Mouse (Mus musculus): Measurements from ENCODE around the gene Tgfbr3.

Gene Tgfbr3

GRCm38 (mm10) chr5:107202801-107203559 lies 86.4 kb downstream of the Tgfbr3 start:
- peak; percentile 46 for DNase-seq

GRCm38 (mm10) chr5:107201509-107202182 lies 87.8 kb downstream of the Tgfbr3 start:
- DNase-seq = no peak

GRCm38 (mm10) chr5:107200853-107201341 lies 88.5 kb downstream of the Tgfbr3 start:
- DNase-seq = peak; percentile 63

- no peak for DNase-seq
Observed at GRCm38 (mm10) chr5:107200221-107200635, 89.2 kb downstream of the Tgfbr3 start.

GRCm38 (mm10) chr5:107195751-107196395 lies 93.6 kb downstream of the Tgfbr3 start:
- peak; percentile 41 for DNase-seq

DNA sequence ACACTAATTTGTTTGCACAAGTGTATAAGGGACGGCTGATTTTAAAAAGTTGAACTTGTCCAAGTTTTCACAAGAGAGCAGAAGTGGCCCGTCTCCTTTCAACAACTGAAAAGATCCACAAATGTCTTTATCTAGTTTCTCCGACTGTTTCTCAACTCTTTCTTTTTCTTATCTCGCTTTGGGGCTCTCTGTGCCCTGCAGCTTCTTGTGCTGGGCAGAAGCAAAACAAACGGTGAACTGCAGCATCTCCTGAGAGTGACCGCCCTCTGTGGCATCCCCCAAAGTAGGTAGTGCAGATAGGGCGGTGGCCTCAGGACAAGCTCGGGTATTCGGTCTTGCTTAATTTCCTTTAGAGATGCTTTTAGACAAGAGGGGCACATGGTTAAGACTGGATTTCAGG lies 96.3 kb downstream of the Tgfbr3 start:
- DNase-seq = no peak

DNA sequence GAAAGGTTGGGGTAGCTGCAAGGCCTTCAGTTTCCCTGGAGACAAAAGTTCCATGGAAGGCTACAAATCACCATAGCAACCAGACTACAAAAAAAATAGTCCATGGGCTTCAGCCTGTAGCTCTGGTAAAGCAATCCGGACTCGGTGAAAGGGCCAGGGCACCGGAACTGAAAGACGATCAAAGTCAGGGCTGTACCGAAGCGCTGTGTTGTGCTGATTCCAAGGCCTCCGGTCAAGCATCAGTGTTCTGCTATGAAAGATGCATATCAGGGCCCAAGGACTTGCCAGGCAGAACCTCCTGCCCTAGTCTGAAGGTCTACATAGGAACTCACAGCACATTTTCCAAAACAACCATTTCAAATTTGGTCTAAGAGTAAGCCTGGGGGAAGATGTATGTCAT lies 97.1 kb downstream of the Tgfbr3 start:
- no peak for DNase-seq

GRCm38 (mm10) chr5:107188551-107188950 lies 100.9 kb downstream of the Tgfbr3 start:
- DNase-seq = no peak

DNA sequence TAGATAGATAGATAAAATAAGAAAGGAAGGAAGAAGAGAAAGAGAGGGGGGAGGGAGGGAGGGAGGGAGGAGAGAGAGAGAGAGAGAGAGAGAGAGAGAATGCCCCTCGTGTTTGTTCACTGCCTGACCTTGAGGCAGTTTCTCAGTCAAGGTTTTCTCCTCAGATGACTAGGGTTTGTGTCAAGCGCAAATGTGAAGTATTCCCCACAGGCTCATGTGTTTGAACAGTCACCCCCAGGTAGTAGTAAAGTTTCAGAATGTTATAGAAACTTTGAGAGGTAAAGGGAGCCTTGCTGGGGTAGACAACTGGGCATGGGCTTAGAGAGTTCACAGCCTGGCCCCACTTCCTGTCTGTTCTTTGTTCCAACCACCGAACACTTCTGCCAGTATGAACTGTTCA lies 103.2 kb downstream of the Tgfbr3 start:
- DNase-seq = no peak

DNA sequence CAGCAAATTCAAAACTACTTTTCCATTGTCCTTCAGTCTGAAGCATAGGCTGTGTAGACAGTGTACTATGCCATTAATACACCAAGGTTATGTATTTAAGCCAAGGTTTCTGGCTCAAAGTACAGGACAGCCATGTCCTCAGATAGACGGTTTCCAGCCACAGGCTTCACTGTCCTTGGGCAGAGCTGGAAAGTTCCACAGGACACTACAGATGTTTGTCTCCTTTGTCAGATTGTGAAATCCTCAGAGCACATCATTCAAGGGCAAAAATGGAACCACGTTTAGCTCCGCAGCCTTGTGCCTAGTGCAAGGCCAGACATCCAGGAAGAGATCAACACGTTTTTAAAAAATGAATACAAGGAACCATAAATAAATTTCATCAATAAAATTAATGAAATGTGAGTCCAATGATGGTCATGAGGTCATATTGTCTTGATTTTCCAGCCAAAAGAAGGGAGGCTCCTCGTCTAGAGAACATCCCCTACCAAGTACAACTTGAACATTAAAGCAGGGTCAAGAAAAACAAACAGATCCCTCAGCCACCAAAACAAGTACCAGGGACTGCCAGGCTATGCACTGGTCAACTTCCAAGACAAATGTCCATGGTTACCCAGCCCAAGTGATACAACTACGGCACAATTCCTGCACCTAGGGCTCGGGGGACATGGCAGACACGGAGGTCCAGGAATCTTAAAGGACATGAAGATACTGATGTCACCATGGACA lies 105.1 kb downstream of the Tgfbr3 start:
- DNase-seq = peak; percentile 25

DNA sequence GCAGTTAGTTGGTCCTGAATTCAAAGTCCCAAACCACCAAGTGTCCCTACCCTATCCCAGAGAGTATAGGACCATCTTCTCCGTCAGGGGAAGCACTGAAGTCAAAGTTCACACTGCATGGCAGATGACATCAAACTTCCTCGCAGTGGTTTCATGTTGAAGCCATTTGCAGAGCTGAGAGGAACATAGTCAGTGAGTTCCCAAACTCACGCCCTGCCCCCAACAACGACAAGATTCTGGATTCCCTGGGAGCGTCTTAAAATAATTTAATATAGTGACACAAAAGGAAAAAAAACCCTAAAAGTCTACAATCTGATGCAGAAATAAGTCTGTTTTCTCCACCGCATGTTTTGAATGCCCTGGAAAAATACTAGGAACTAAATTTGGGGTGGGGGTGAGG lies 105.9 kb downstream of the Tgfbr3 start:
- DNase-seq = no peak

DNA sequence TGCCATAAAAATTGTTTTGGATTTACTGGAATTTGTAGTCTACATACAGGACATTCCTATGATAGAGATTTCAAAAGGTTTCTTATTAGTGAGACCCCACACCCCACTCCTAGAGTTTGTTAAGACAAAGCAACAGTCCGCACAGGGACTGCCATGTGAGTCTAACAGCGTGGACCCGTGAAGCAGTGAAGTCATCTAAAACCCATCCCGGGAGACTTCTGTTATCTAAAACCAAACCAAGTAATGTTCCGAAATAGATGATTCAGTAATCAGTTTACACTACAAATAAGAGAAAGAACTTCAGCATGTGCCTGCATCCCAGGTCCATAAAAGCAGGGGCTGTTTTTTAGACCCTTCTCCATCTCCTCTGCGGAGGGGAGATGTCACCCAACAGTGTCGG lies 106.7 kb downstream of the Tgfbr3 start:
- no peak for DNase-seq

DNA sequence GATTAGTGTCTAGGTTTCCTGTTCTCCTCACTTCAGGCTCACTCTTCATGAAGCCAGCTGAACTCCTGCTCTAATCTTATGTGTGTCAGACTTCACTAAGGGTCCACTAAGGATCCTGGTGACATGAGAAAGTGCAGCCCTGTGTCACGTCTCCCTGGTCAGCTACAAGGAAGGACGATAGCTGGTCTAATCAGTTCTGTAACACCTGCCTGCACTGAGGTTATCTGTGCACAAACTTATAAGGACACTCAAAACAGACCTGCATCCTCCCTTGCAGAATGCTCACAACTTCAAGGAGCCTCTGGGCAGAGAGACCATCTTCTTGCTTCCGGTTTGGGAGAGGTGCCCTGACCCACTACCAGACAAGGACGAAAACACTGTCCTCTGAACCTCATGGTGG lies 107.6 kb downstream of the Tgfbr3 start:
- no peak for DNase-seq

GRCm38 (mm10) chr5:107179194-107179593 lies 110.2 kb downstream of the Tgfbr3 start:
- DNase-seq = peak; percentile 22

DNA sequence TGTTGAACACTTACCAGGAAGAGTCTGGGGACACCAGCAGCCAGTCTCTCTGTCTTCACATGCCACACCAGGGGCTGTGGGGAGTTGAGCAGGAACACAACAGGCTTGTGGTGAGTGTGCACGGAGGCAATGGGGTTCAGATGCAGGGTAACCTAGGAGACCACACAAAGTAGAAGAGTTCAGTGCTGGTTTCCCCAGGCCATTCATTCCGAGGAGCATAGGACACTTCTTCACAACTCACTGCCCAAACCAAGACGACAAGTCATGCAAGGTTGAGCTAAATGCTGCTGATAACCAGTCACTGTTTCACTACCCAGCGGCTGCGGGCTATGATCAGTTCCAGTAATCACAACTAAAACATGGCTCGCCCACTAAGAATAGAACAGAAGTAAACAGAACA lies 111.6 kb downstream of the Tgfbr3 start:
- no peak for DNase-seq

- DNase-seq = no peak
Observed at GRCm38 (mm10) chr5:107177248-107177647, 112.2 kb downstream of the Tgfbr3 start.

DNA sequence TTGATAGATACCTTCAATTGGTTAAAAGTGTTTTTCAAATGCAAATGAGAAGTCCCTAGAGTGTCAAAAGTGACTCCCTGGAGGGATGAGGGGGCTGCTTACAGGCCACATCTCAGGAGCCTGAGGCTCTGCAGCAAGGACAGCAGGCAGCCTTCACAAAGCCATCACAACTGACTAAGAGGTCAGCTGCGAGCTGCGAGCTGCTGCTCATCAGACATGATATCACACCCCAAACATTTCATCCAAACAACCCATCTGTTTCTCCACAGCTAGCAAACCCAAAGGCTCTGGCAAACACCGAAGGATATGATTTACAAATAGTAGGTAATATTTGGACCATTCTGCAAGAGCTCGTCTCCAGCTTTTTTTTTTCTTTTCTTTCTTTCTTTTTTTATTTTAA lies 112.6 kb downstream of the Tgfbr3 start:
- DNase-seq = no peak

DNA sequence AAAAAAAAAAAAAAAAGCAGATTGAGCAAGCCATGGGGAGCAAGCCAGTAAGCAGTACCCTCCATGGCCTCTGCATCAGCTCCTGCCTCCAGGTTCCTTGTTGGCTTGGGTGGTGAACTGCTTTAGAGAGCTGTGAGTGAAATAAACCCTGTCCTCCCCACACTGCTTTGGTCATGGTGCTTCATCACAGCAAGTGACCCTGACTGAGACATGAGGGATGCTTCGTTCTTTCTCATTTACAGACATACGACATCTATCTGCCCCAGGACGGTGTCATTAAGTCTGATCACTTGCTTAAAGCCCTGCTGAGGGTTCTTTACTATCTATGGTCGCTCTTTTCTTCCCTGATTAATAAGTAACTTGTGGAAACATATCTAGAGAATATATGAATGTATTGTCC lies 113.2 kb downstream of the Tgfbr3 start:
- DNase-seq = no peak

DNA sequence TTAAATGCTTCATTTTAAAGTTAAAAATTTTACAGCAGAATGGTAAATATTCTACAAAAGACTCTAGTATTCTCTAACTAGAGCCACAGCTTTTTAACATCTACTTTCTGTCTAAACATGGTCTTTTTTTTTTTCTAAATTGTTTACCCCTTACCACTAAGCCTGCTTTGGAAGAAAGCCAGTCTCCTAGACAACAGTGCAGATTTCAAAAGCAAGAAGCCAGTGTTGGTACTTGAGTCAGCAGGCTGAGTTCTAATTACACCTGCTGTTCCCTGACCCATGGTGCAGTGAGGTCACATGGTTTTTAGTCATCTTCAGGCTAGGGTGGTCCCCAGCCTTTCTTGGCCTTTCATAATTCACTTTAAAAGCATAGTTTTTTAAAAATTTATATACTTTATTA lies 115.2 kb downstream of the Tgfbr3 start:
- DNase-seq = no peak

DNA sequence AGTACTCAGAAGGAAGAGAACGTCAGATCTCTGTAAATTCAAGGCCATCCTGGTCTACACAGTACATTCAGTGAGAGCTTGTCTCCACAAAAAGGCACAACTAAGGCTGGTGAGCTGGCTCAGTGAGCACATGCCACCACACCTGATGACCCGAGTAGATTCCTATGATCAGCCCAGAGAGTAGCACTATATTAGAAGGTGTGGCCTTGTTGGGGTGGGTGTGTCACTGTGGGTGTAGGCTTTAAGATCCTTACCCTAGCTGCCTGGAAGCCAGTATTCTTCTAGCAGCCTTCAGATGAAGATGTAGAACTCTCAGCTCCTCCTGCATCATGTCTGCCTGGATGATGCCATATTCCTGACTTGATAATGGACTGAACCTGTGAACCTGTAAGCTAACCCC lies 115.9 kb downstream of the Tgfbr3 start:
- no peak for DNase-seq

GRCm38 (mm10) chr5:107171861-107172260 lies 117.6 kb downstream of the Tgfbr3 start:
- DNase-seq = no peak

DNA sequence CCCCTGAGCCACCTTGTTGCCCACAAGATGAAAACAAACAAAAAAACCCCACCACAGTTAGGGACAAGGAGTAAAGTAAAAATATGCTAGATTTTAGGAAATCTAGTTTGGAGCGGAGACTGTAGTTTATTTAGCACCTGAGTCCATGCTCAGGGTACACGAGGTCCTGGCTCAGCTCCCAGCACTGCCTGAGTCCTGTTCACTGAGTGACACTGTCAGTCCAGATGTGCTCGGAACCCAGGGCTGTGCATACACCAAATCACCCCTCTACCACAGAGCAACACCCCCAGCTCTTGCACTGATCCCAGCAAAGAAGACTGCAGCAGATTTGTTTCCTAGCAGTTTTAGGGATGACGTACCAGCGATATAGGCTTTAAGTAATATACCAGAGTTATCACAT lies 119.6 kb downstream of the Tgfbr3 start:
- no peak for DNase-seq

GRCm38 (mm10) chr5:107167872-107168300 lies 121.5 kb downstream of the Tgfbr3 start:
- DNase-seq = peak; percentile 81

Data from lung, postnatal 14 days (tissue).